Mouse (Mus musculus): ENCODE measurements around the gene Abcb9. TPM values are rescaled to one million over a fixed set of nuclear protein-coding genes. Genes with fewer than 3 reads are reported as not detected.

Gene Abcb9
- polyA plus RNA-seq, 1 experiment from 2014 or later, result 4.0 TPM

- Histone ChIP-seq H3K36me3 (ENCODE audit: control insufficient read depth, insufficient read depth) (peaks cover 9% of the 10 kb centered on the region; the same call in 1 of the 2 replicates), H3K4me3 (ENCODE audit: low read depth, low read length) (no peak overlapping the region), H3K9ac (ENCODE audit: low read depth, low read length) (no peak overlapping the region), H3K4me2 (replicated peaks; ENCODE audit: low read depth) (peak overlapping the region; percentile 28), H3K27ac (ENCODE audit: low read depth, low read length) (no peak overlapping the region), H3K4me1 (replicated peaks; ENCODE audit: control insufficient read depth, insufficient read depth, low read length) (peaks cover 5% of the 10 kb centered on the region; the same call in 1 of the 2 replicates), H3K27me3 (replicated peaks; ENCODE audit: control insufficient read depth, insufficient read depth, low read length) (no peaks in the 10 kb centered on the region), H3K9me3 (ENCODE audit: control insufficient read depth) (no peaks in the 10 kb centered on the region)
- no peak for TF ChIP-seq CTCF (IDR thresholded peaks at IDR 0.05; ENCODE audit: low read depth)
- 70% methylated on average over 19 of the region's 19 CpGs for WGBS
- ATAC-seq, result no peak
These were observed 66.2 kb downstream of the Abcb9 start for GRCm38 (mm10) chr5:124029220-124030035.

DNA sequence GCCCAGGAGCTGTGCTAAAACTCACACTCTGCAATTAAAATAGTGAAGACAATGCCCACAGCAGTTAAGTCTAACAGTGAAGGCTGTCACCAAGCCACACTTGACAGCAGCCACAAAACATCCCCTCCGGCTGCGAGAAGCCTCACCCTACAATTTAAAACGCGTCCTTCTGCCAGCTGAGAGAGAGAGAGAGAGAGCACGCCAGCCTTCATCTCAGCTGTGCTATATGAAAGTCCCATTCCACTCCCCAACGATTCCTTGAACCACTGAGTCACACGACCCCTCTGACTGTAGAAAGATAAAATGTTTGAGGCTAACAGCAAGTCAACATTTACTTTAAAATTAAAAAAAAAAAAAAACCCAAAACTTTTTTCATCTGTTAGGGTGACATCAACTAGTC is 66.9 kb downstream of the Abcb9 start:
- TF ChIP-seq CTCF (IDR thresholded peaks at IDR 0.05; ENCODE audit: low read depth), result no peak
- no peaks in the 10 kb centered on the region for H3K9me3 ChIP-seq (ENCODE audit: control insufficient read depth)
- H3K27ac ChIP-seq (ENCODE audit: low read depth, low read length), result no peak overlapping the region
- H3K4me3 ChIP-seq (ENCODE audit: low read depth, low read length), result no peak overlapping the region
- H3K27me3 ChIP-seq (replicated peaks; ENCODE audit: control insufficient read depth, insufficient read depth, low read length), result no peaks in the 10 kb centered on the region
- H3K4me1 ChIP-seq (replicated peaks; ENCODE audit: control insufficient read depth, insufficient read depth, low read length), result peaks cover 5% of the 10 kb centered on the region; the same call in 1 of the 2 replicates
- H3K9ac ChIP-seq (ENCODE audit: low read depth, low read length), result no peak overlapping the region
- peaks cover 9% of the 10 kb centered on the region; the same call in 1 of the 2 replicates for H3K36me3 ChIP-seq (ENCODE audit: control insufficient read depth, insufficient read depth)
- no peak overlapping the region; the same call in 1 of the 2 replicates for H3K4me2 ChIP-seq (replicated peaks; ENCODE audit: low read depth)
- ATAC-seq, result no peak
- whole genome bisulfite sequencing, result 65% methylated on average over 7 of the region's 7 CpGs

DNA sequence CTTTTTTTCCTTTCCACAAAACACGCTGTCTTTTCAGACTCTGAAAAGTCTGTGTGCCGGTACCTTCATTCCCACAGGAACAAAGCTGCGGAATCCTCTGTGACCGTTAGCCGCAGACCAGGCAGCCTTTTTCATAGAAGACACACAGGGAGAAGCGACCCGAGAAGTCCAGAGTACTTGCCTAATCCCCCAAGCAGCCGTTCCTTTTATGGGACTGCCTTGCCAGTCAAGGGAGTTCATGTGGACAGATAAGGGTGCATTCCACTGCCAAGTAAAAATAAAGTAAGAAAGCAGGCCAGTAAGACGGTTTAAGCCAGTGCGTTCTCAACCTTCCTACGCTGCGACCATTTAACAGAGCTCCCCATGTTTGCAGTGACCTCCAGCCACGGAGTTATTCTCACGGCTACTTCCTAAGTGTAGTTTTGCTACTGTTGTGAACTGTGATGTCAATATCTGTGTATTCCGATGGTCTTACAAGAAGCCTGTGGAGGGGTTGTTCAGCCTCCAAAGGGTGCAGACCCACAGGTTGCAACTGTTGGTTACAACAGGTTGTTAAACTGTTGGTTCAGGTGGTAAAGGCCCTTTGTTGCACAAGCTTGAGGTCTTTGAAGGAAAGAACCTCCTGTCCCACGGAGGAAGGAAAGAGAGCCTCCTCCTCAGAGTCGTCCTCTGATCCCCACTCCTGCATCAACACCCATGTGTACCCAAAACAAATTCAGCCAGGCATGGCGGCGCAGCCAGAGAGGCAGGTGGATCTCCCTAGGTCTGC is 67.7 kb downstream of the Abcb9 start:
- Histone ChIP-seq H3K4me2 (replicated peaks; ENCODE audit: low read depth) (peak overlapping the region; percentile 9; the same call in 1 of the 2 replicates), H3K27ac (ENCODE audit: low read depth, low read length) (no peak overlapping the region), H3K9ac (ENCODE audit: low read depth, low read length) (no peak overlapping the region), H3K36me3 (ENCODE audit: control insufficient read depth, insufficient read depth) (peaks cover 9% of the 10 kb centered on the region; the same call in 1 of the 2 replicates), H3K4me1 (replicated peaks; ENCODE audit: control insufficient read depth, insufficient read depth, low read length) (peaks cover 5% of the 10 kb centered on the region; the same call in 1 of the 2 replicates), H3K9me3 (ENCODE audit: control insufficient read depth) (no peaks in the 10 kb centered on the region), H3K4me3 (ENCODE audit: low read depth, low read length) (no peak overlapping the region), H3K27me3 (replicated peaks; ENCODE audit: control insufficient read depth, insufficient read depth, low read length) (no peaks in the 10 kb centered on the region)
- no peak for TF ChIP-seq CTCF (IDR thresholded peaks at IDR 0.05; ENCODE audit: low read depth)
- no peak for ATAC-seq
- WGBS, result 57% methylated on average over 19 of the region's 19 CpGs

DNA sequence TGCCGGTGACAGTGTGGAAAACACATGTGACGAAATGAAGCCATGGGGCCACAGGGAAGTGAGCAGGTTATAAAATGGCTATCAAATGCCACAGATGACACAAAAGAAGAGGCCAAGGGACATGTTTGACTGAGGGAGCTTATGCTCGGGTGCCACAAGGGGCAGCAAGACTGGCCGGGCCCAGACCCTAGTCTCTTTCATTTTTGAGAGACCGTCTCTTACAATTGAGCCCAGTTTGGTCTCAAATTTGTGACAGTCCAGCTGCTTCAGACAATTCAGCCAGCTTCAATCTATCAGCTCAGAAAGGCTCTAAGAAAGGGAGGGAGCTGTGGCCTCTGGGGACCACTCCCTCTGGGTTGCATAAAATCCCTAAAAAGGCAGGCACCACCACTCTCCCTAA is 69.0 kb downstream of the Abcb9 start:
- no peak overlapping the region for H3K4me3 ChIP-seq (ENCODE audit: low read depth, low read length)
- no peak overlapping the region for H3K4me2 ChIP-seq (replicated peaks; ENCODE audit: low read depth)
- H3K9ac ChIP-seq (ENCODE audit: low read depth, low read length), result no peak overlapping the region
- no peaks in the 10 kb centered on the region for H3K27me3 ChIP-seq (replicated peaks; ENCODE audit: control insufficient read depth, insufficient read depth, low read length)
- H3K27ac ChIP-seq (ENCODE audit: low read depth, low read length), result no peak overlapping the region
- H3K36me3 ChIP-seq (ENCODE audit: control insufficient read depth, insufficient read depth), result peaks cover 9% of the 10 kb centered on the region; the same call in 1 of the 2 replicates
- H3K4me1 ChIP-seq (replicated peaks; ENCODE audit: control insufficient read depth, insufficient read depth, low read length), result peaks cover 5% of the 10 kb centered on the region; the same call in 1 of the 2 replicates
- ATAC-seq, result no peak
- WGBS, result 73% methylated on average over 5 of the region's 5 CpGs
- TF ChIP-seq CTCF (IDR thresholded peaks at IDR 0.05; ENCODE audit: low read depth), result peak; percentile 31
- no peaks in the 10 kb centered on the region for H3K9me3 ChIP-seq (ENCODE audit: control insufficient read depth)

GRCm38 (mm10) chr5:124025587-124026441 is 69.8 kb downstream of the Abcb9 start:
- Histone ChIP-seq H3K27ac (ENCODE audit: low read depth, low read length) (no peak overlapping the region; the same call in 1 of the 2 replicates), H3K36me3 (ENCODE audit: control insufficient read depth, insufficient read depth) (peaks cover 9% of the 10 kb centered on the region; the same call in 1 of the 2 replicates), H3K9ac (ENCODE audit: low read depth, low read length) (no peak overlapping the region), H3K4me2 (replicated peaks; ENCODE audit: low read depth) (no peak overlapping the region), H3K4me3 (ENCODE audit: low read depth, low read length) (no peak overlapping the region), H3K27me3 (replicated peaks; ENCODE audit: control insufficient read depth, insufficient read depth, low read length) (no peaks in the 10 kb centered on the region), H3K4me1 (replicated peaks; ENCODE audit: control insufficient read depth, insufficient read depth, low read length) (peaks cover 5% of the 10 kb centered on the region; the same call in 1 of the 2 replicates), H3K9me3 (ENCODE audit: control insufficient read depth) (no peaks in the 10 kb centered on the region)
- no peak for ATAC-seq
- WGBS, result 80% methylated on average over 15 of the region's 15 CpGs
- no peak for TF ChIP-seq CTCF (IDR thresholded peaks at IDR 0.05; ENCODE audit: low read depth)

Measured in intestine, postnatal 0 days (tissue).